Mouse (Mus musculus): ENCODE results near the gene Scgb1a1.

Scgb1a1 gene

GRCm38 (mm10) chr19:9076982-9077660 is 10.6 kb downstream of the Scgb1a1 start:
- POLR2A ChIA-PET = interaction anchor here (0.6 to 14.1 kb wide), 45 partner anchors 11 to 364 kb away, joined by 3 to 395 read pairs (median 7); partner anchors contain the start of genes Ahnak (in 3 of the 4), 1810009A15Rik (in 2 of the 4), B3gat3 (in 2 of the 4) and Eef1g (in 2 of the 4)
- CTCF ChIA-PET = interaction anchor here in 2 of 4 experiments (0.6 to 1.6 kb wide), 2 partner anchors 84 to 85 kb away, joined by 3 read pairs; no protein-coding TSS in a partner anchor

GRCm38 (mm10) chr19:9076035-9076434 is 11.7 kb downstream of the Scgb1a1 start:
- CTCF ChIA-PET = interaction anchor here in 2 of 4 experiments (0.7 to 1.8 kb wide), 3 partner anchors 83 to 98 kb away, joined by 3 to 6 read pairs (median 4); no protein-coding TSS in a partner anchor
- POLR2A ChIA-PET = interaction anchor here (0.6 to 14.1 kb wide), 76 partner anchors 9 to 384 kb away, joined by 3 to 395 read pairs (median 7); partner anchors contain the start of genes Eef1g (in 3 of the 4), Slc3a2 (in 3 of the 4), 1810009A15Rik (in 2 of the 4) and Ahnak (in 2 of the 4)

- ChIA-PET POLR2A (interaction anchor here (0.6 to 14.1 kb wide), 78 partner anchors 9 to 384 kb away, joined by 3 to 395 read pairs (median 7); partner anchors contain the start of genes Eef1g (in 3 of the 4), Slc3a2 (in 3 of the 4), 1810009A15Rik (in 2 of the 4) and Ahnak (in 2 of the 4)), CTCF (interaction anchor here in 2 of 4 experiments (0.7 to 1.8 kb wide), 5 partner anchors 78 to 109 kb away, joined by 3 to 6 read pairs (median 3); no protein-coding TSS in a partner anchor)
These were observed 12.2 kb downstream of the Scgb1a1 start for GRCm38 (mm10) chr19:9075558-9075957.

GRCm38 (mm10) chr19:9074424-9074823 is 13.3 kb downstream of the Scgb1a1 start:
- CTCF ChIA-PET = interaction anchor here (0.6 to 1.5 kb wide), 7 partner anchors 8 to 1385 kb away, joined by 3 to 6 read pairs (median 3); no protein-coding TSS in a partner anchor
- POLR2A ChIA-PET = interaction anchor here in 3 of 4 experiments (0.5 to 14.1 kb wide), 63 partner anchors 7 to 1148 kb away, joined by 3 to 395 read pairs (median 8); partner anchors contain the start of genes Eef1g (in 3 of the 3), 1810009A15Rik (in 2 of the 3), Ahnak (in 2 of the 3) and Gm49416 (in 2 of the 3)

- ChIA-PET CTCF (interaction anchor here in 2 of 4 experiments (1.0 to 1.5 kb wide), 5 partner anchors 9 to 107 kb away, joined by 3 to 6 read pairs (median 4); no protein-coding TSS in a partner anchor), POLR2A (interaction anchor here in 3 of 4 experiments (0.5 to 14.1 kb wide), 58 partner anchors 8 to 1149 kb away, joined by 3 to 395 read pairs (median 8); partner anchors contain the start of genes Eef1g (in 3 of the 3), 1810009A15Rik (in 2 of the 3), Ahnak (in 2 of the 3) and Gm49416 (in 2 of the 3))
These were observed 13.9 kb downstream of the Scgb1a1 start for GRCm38 (mm10) chr19:9073776-9074411.

- CTCF ChIA-PET = no interaction called here
- POLR2A ChIA-PET = interaction anchor here in 2 of 4 experiments (0.9 to 13.6 kb wide), 11 partner anchors 9 to 102 kb away, joined by 3 to 225 read pairs (median 48); partner anchors contain the start of gene Ahnak (in 2 of the 2)
These were observed 15.6 kb downstream of the Scgb1a1 start for GRCm38 (mm10) chr19:9072157-9072530.

GRCm38 (mm10) chr19:9071456-9072156 is 16.2 kb downstream of the Scgb1a1 start:
- ChIA-PET CTCF (interaction anchor here in 1 of 4 experiments (1.0 kb wide), 1 partner anchor 74 kb away, joined by 4 read pairs; no protein-coding TSS in a partner anchor), POLR2A (interaction anchor here in 2 of 4 experiments (0.9 to 13.6 kb wide), 10 partner anchors 9 to 183 kb away, joined by 3 to 225 read pairs (median 6); partner anchors contain the start of gene Ahnak (in 2 of the 2))

- POLR2A ChIA-PET = interaction anchor here in 2 of 4 experiments (1.3 to 13.6 kb wide), 5 partner anchors 8 to 182 kb away, joined by 3 to 225 read pairs (median 48); partner anchors contain the start of gene Ahnak (in 1 of the 2)
- CTCF ChIA-PET = interaction anchor here in 1 of 4 experiments (0.9 kb wide), 1 partner anchor 77 kb away, joined by 3 read pairs; no protein-coding TSS in a partner anchor
These were observed 17.4 kb downstream of the Scgb1a1 start for GRCm38 (mm10) chr19:9070316-9070715.

- POLR2A ChIA-PET = interaction anchor here in 1 of 4 experiments (0.7 to 13.6 kb wide), 5 partner anchors 7 to 80 kb away, joined by 3 to 225 read pairs (median 48); partner anchors contain the start of gene Ahnak
- CTCF ChIA-PET = interaction anchor here in 1 of 4 experiments (0.9 kb wide), 1 partner anchor 77 kb away, joined by 3 read pairs; no protein-coding TSS in a partner anchor
These were observed 18.0 kb downstream of the Scgb1a1 start for GRCm38 (mm10) chr19:9069687-9070307.

- ChIA-PET CTCF (interaction anchor here in 2 of 4 experiments (1.0 to 1.1 kb wide), 2 partner anchors 74 kb away, joined by 3 to 4 read pairs; no protein-coding TSS in a partner anchor), POLR2A (interaction anchor here in 3 of 4 experiments (0.8 to 11.6 kb wide), 33 partner anchors 6 to 344 kb away, joined by 3 to 188 read pairs (median 5); partner anchors contain the start of genes 1810009A15Rik (in 2 of the 3), Gm49416 (in 2 of the 3), Ahnak (in 1 of the 3) and Nxf1 (in 1 of the 3))
These were observed 20.5 kb downstream of the Scgb1a1 start for GRCm38 (mm10) chr19:9067292-9067691.

GRCm38 (mm10) chr19:9065621-9066561 is 21.9 kb downstream of the Scgb1a1 start:
- ChIA-PET POLR2A (interaction anchor here (0.5 to 11.6 kb wide), 41 partner anchors 7 to 343 kb away, joined by 3 to 188 read pairs (median 5); partner anchors contain the start of genes 1810009A15Rik (in 2 of the 4), Gm49416 (in 2 of the 4), Slc3a2 (in 2 of the 4) and Eef1g (in 1 of the 4)), CTCF (interaction anchor here in 3 of 4 experiments (0.8 to 1.5 kb wide), 5 partner anchors 9 to 76 kb away, joined by 3 to 5 read pairs (median 3); no protein-coding TSS in a partner anchor)

GRCm38 (mm10) chr19:9063831-9064230 is 23.9 kb downstream of the Scgb1a1 start:
- ChIA-PET CTCF (interaction anchor here in 2 of 4 experiments (0.8 to 0.9 kb wide), 3 partner anchors 19 to 71 kb away, joined by 3 to 9 read pairs (median 4); no protein-coding TSS in a partner anchor), POLR2A (interaction anchor here in 3 of 4 experiments (0.7 to 11.6 kb wide), 15 partner anchors 9 to 225 kb away, joined by 3 to 188 read pairs (median 3); partner anchors contain the start of genes Gng3 (in 1 of the 3) and Ubxn1 (in 1 of the 3))

GRCm38 (mm10) chr19:9062822-9063221 is 24.9 kb downstream of the Scgb1a1 start:
- ChIA-PET CTCF (interaction anchor here in 1 of 4 experiments (0.6 to 0.8 kb wide), 2 partner anchors 41 to 70 kb away, joined by 7 to 9 read pairs; no protein-coding TSS in a partner anchor), POLR2A (interaction anchor here in 2 of 4 experiments (0.6 to 11.6 kb wide), 7 partner anchors 10 to 192 kb away, joined by 3 to 188 read pairs (median 6); partner anchors contain the start of gene Ubxn1 (in 1 of the 2))

GRCm38 (mm10) chr19:9061221-9061893 is 26.4 kb downstream of the Scgb1a1 start:
- ChIA-PET CTCF (interaction anchor here in 1 of 4 experiments (0.7 kb wide), 1 partner anchor 21 kb away, joined by 3 read pairs; no protein-coding TSS in a partner anchor), POLR2A (interaction anchor here in 3 of 4 experiments (0.5 to 11.6 kb wide), 26 partner anchors 8 to 338 kb away, joined by 3 to 188 read pairs (median 6); partner anchors contain the start of genes Ahnak (in 1 of the 3), Eef1g (in 1 of the 3), Hnrnpul2 (in 1 of the 3) and Slc3a2 (in 1 of the 3))
